Mouse (Mus musculus): Measurements from ENCODE around the gene Ccr1. TPM values are rescaled to one million over a fixed set of nuclear protein-coding genes. Genes with fewer than 3 reads are reported as not detected.

Ccr1 gene
- polyA plus RNA-seq, 1 experiment from 2014 or later = 1.0 TPM

- no peak overlapping the region for H3K9ac ChIP-seq (ENCODE audit: low read length)
- H3K27ac ChIP-seq (ENCODE audit: low read depth, low read length) = no peak overlapping the region
- ATAC-seq (no peak), DNase-seq (ENCODE audit: low spot score) (no peak)
- H3K4me1 ChIP-seq (ENCODE audit: control insufficient read depth, insufficient read depth, low read length) = no peaks in the 10 kb centered on the region
- no peaks in the 10 kb centered on the region for H3K9me3 ChIP-seq (replicated peaks; ENCODE audit: control insufficient read depth, low read length)
- H3K36me3 ChIP-seq (ENCODE audit: control insufficient read depth, insufficient read depth, low read length) = no peaks in the 10 kb centered on the region
- no peak overlapping the region for H3K4me3 ChIP-seq (ENCODE audit: low read depth, low read length)
- WGBS = 80% methylated on average over 3 of the region's 3 CpGs
- H3K4me2 ChIP-seq (ENCODE audit: low read length) = no peak overlapping the region
- no peaks in the 10 kb centered on the region for H3K27me3 ChIP-seq (replicated peaks; ENCODE audit: control insufficient read depth, insufficient read depth, low read length)
Measured at GRCm38 (mm10) chr9:123964776-123965175, 3.7 kb downstream of the Ccr1 start.

- no peak overlapping the region for H3K4me3 ChIP-seq (ENCODE audit: low read depth, low read length)
- ATAC-seq = no peak
- no peaks in the 10 kb centered on the region for H3K4me1 ChIP-seq (ENCODE audit: control insufficient read depth, insufficient read depth, low read length)
- H3K36me3 ChIP-seq (ENCODE audit: control insufficient read depth, insufficient read depth, low read length) = no peaks in the 10 kb centered on the region
- 81% methylated on average over 1 of the region's 1 CpGs for WGBS
- H3K27ac ChIP-seq (ENCODE audit: low read depth, low read length) = no peak overlapping the region
- no peak for DNase-seq (ENCODE audit: low spot score)
- no peaks in the 10 kb centered on the region for H3K9me3 ChIP-seq (replicated peaks; ENCODE audit: control insufficient read depth, low read length)
- H3K9ac ChIP-seq (ENCODE audit: low read length) = no peak overlapping the region
- no peak overlapping the region for H3K4me2 ChIP-seq (ENCODE audit: low read length)
- H3K27me3 ChIP-seq (replicated peaks; ENCODE audit: control insufficient read depth, insufficient read depth, low read length) = no peaks in the 10 kb centered on the region
Measured at GRCm38 (mm10) chr9:123960161-123960560, 8.3 kb downstream of the Ccr1 start.

- no peak for ATAC-seq
- Histone ChIP-seq H3K9ac (ENCODE audit: low read length) (no peak overlapping the region), H3K4me3 (ENCODE audit: low read depth, low read length) (no peak overlapping the region), H3K4me1 (ENCODE audit: control insufficient read depth, insufficient read depth, low read length) (no peaks in the 10 kb centered on the region), H3K4me2 (ENCODE audit: low read length) (no peak overlapping the region), H3K27me3 (replicated peaks; ENCODE audit: control insufficient read depth, insufficient read depth, low read length) (no peaks in the 10 kb centered on the region), H3K27ac (ENCODE audit: low read depth, low read length) (no peak overlapping the region), H3K36me3 (ENCODE audit: control insufficient read depth, insufficient read depth, low read length) (no peaks in the 10 kb centered on the region), H3K9me3 (replicated peaks; ENCODE audit: control insufficient read depth, low read length) (no peaks in the 10 kb centered on the region)
- no peak for DNase-seq (ENCODE audit: low spot score)
- WGBS = 83% methylated on average over 3 of the region's 3 CpGs
Measured at GRCm38 (mm10) chr9:123957911-123958413, 10.5 kb downstream of the Ccr1 start.

- no peak for ATAC-seq
- Histone ChIP-seq H3K4me2 (ENCODE audit: low read length) (no peak overlapping the region), H3K36me3 (ENCODE audit: control insufficient read depth, insufficient read depth, low read length) (no peaks in the 10 kb centered on the region), H3K9ac (ENCODE audit: low read length) (no peak overlapping the region), H3K27ac (ENCODE audit: low read depth, low read length) (no peak overlapping the region), H3K9me3 (replicated peaks; ENCODE audit: control insufficient read depth, low read length) (no peaks in the 10 kb centered on the region), H3K4me3 (ENCODE audit: low read depth, low read length) (no peak overlapping the region), H3K4me1 (ENCODE audit: control insufficient read depth, insufficient read depth, low read length) (no peaks in the 10 kb centered on the region), H3K27me3 (replicated peaks; ENCODE audit: control insufficient read depth, insufficient read depth, low read length) (no peaks in the 10 kb centered on the region)
- 71% methylated on average over 1 of the region's 1 CpGs for WGBS
- DNase-seq (ENCODE audit: low spot score) = no peak
Measured at GRCm38 (mm10) chr9:123956892-123957291, 11.6 kb downstream of the Ccr1 start.

- no peaks in the 10 kb centered on the region for H3K27me3 ChIP-seq (replicated peaks; ENCODE audit: control insufficient read depth, insufficient read depth, low read length)
- no peaks in the 10 kb centered on the region for H3K36me3 ChIP-seq (ENCODE audit: control insufficient read depth, insufficient read depth, low read length)
- no peaks in the 10 kb centered on the region for H3K9me3 ChIP-seq (replicated peaks; ENCODE audit: control insufficient read depth, low read length)
- no peaks in the 10 kb centered on the region for H3K4me1 ChIP-seq (ENCODE audit: control insufficient read depth, insufficient read depth, low read length)
- H3K4me3 ChIP-seq (ENCODE audit: low read depth, low read length) = no peak overlapping the region
- H3K27ac ChIP-seq (ENCODE audit: low read depth, low read length) = no peak overlapping the region
- H3K4me2 ChIP-seq (ENCODE audit: low read length) = no peak overlapping the region
- DNase-seq (ENCODE audit: low spot score) (no peak), ATAC-seq (no peak)
- WGBS = 81% methylated on average over 2 of the region's 2 CpGs
- no peak overlapping the region for H3K9ac ChIP-seq (ENCODE audit: low read length)
Measured at GRCm38 (mm10) chr9:123953551-123953950, 14.9 kb downstream of the Ccr1 start.

GRCm38 (mm10) chr9:123951176-123951575, 17.3 kb downstream of the Ccr1 start:
- Histone ChIP-seq H3K9me3 (replicated peaks; ENCODE audit: control insufficient read depth, low read length) (no peaks in the 10 kb centered on the region), H3K27ac (ENCODE audit: low read depth, low read length) (no peak overlapping the region), H3K4me3 (ENCODE audit: low read depth, low read length) (no peak overlapping the region), H3K4me1 (ENCODE audit: control insufficient read depth, insufficient read depth, low read length) (no peaks in the 10 kb centered on the region), H3K36me3 (ENCODE audit: control insufficient read depth, insufficient read depth, low read length) (no peaks in the 10 kb centered on the region), H3K27me3 (replicated peaks; ENCODE audit: control insufficient read depth, insufficient read depth, low read length) (no peaks in the 10 kb centered on the region), H3K9ac (ENCODE audit: low read length) (no peak overlapping the region), H3K4me2 (ENCODE audit: low read length) (no peak overlapping the region)
- ATAC-seq = no peak
- WGBS = 93% methylated on average over 1 of the region's 1 CpGs
- no peak for DNase-seq (ENCODE audit: low spot score)

GRCm38 (mm10) chr9:123949432-123949831, 19.1 kb downstream of the Ccr1 start:
- WGBS = 87% methylated on average over 2 of the region's 2 CpGs
- no peak for ATAC-seq

GRCm38 (mm10) chr9:123947815-123948214, 20.7 kb downstream of the Ccr1 start:
- Histone ChIP-seq H3K36me3 (ENCODE audit: control insufficient read depth, insufficient read depth, low read length) (no peaks in the 10 kb centered on the region), H3K27me3 (replicated peaks; ENCODE audit: control insufficient read depth, insufficient read depth, low read length) (no peaks in the 10 kb centered on the region), H3K9me3 (replicated peaks; ENCODE audit: control insufficient read depth, low read length) (no peaks in the 10 kb centered on the region), H3K27ac (ENCODE audit: low read depth, low read length) (no peak overlapping the region), H3K4me3 (ENCODE audit: low read depth, low read length) (no peak overlapping the region), H3K9ac (ENCODE audit: low read length) (no peak overlapping the region), H3K4me2 (ENCODE audit: low read length) (no peak overlapping the region), H3K4me1 (ENCODE audit: control insufficient read depth, insufficient read depth, low read length) (no peaks in the 10 kb centered on the region)
- ATAC-seq = no peak
- no peak for DNase-seq (ENCODE audit: low spot score)
- WGBS = 79% methylated on average over 1 of the region's 1 CpGs

More at GRCm38 (mm10) chr9:123949432-123949831, 19.1 kb downstream of the Ccr1 start:
- no peak overlapping the region for H3K27ac ChIP-seq (ENCODE audit: low read depth, low read length)
- no peak overlapping the region for H3K4me3 ChIP-seq (ENCODE audit: low read depth, low read length)
- H3K4me1 ChIP-seq (ENCODE audit: control insufficient read depth, insufficient read depth, low read length) = no peaks in the 10 kb centered on the region
- no peaks in the 10 kb centered on the region for H3K36me3 ChIP-seq (ENCODE audit: control insufficient read depth, insufficient read depth, low read length)
- no peaks in the 10 kb centered on the region for H3K9me3 ChIP-seq (replicated peaks; ENCODE audit: control insufficient read depth, low read length)
- no peak for DNase-seq (ENCODE audit: low spot score)
- no peaks in the 10 kb centered on the region for H3K27me3 ChIP-seq (replicated peaks; ENCODE audit: control insufficient read depth, insufficient read depth, low read length)
- H3K9ac ChIP-seq (ENCODE audit: low read length) = no peak overlapping the region
- H3K4me2 ChIP-seq (ENCODE audit: low read length) = no peak overlapping the region

GRCm38 (mm10) chr9:123942025-123942424, 26.5 kb downstream of the Ccr1 start:
- H3K27me3 ChIP-seq (replicated peaks; ENCODE audit: control insufficient read depth, insufficient read depth, low read length) = no peaks in the 10 kb centered on the region
- DNase-seq (ENCODE audit: low spot score) = no peak
- H3K4me1 ChIP-seq (ENCODE audit: control insufficient read depth, insufficient read depth, low read length) = no peaks in the 10 kb centered on the region
- no peaks in the 10 kb centered on the region for H3K9me3 ChIP-seq (replicated peaks; ENCODE audit: control insufficient read depth, low read length)
- no peak overlapping the region for H3K4me3 ChIP-seq (ENCODE audit: low read depth, low read length)
- H3K4me2 ChIP-seq (ENCODE audit: low read length) = no peak overlapping the region
- ATAC-seq = no peak
- no peak overlapping the region for H3K27ac ChIP-seq (ENCODE audit: low read depth, low read length)
- no peak overlapping the region for H3K9ac ChIP-seq (ENCODE audit: low read length)
- 84% methylated on average over 3 of the region's 3 CpGs for WGBS
- no peaks in the 10 kb centered on the region for H3K36me3 ChIP-seq (ENCODE audit: control insufficient read depth, insufficient read depth, low read length)
